Mouse (Mus musculus): Measurements from ENCODE around the gene Cdh20. TPM values are rescaled to one million over a fixed set of nuclear protein-coding genes. Genes with fewer than 3 reads are reported as not detected.

The Cdh20 gene
- polyA plus RNA-seq, 1 experiment from 2014 or later: 1.7 TPM

DNA sequence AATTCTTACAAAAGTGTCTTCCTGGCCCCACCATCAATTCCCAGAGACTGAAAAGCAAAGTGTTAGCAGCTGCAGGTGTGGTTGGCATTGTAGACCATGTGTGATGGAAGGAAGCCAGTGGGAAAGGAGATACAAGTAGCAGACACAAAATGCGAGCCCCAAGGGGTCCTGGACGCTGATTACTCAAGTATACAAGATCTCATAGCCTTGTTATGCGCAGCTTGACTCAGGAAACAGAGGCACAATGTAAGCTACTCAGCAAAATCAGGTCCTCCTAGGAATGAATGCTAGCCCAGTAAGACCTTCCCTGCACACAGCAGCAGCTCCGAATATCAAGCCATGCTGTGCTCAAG lies 80.6 kb downstream of the Cdh20 start:
- no peaks in the 10 kb centered on the region for H3K36me3 ChIP-seq (ENCODE audit: control insufficient read depth, insufficient read depth)

DNA sequence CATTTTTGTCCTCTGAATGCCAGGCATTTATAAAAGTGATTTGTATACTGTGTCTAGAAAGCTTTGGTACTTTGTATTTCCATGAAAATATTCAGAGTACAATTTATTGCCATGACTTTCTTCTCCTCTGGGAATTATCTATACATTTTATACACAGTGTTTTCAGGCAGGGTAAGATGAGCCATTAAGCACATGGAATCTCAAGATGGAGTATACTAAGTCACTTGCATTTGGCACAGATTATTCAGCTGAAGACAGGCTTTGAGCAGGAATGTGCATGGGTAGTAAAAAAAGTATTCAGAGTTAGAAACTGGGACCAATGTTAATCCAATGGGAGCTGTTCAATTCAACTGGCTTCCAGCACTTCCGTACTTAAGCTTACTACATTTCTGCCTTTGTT lies 109.1 kb downstream of the Cdh20 start:
- no peak for ATAC-seq (replicated peaks; ENCODE audit: extremely low read depth, insufficient read depth, low FRiP score)
- H3K9me3 ChIP-seq (replicated peaks; ENCODE audit: control insufficient read depth, low read length): no peaks in the 10 kb centered on the region

More for the DNA sequence above, 80.6 kb downstream of the Cdh20 start:
- Histone ChIP-seq H3K27me3 (ENCODE audit: control insufficient read depth, insufficient read depth, low read length) (no peaks in the 10 kb centered on the region), H3K4me2 (ENCODE audit: low read depth, low read length) (no peak overlapping the region), H3K4me3 (ENCODE audit: low read length) (no peak overlapping the region), H3K27ac (ENCODE audit: low read length) (no peak overlapping the region), H3K4me1 (ENCODE audit: control insufficient read depth, insufficient read depth, low read length) (no peaks in the 10 kb centered on the region), H3K9me3 (replicated peaks; ENCODE audit: control insufficient read depth, low read length) (no peaks in the 10 kb centered on the region), H3K9ac (ENCODE audit: low read length) (no peak overlapping the region)
- no peak for ATAC-seq (replicated peaks; ENCODE audit: extremely low read depth, insufficient read depth, low FRiP score)
- WGBS: 71% methylated on average over 4 of the region's 4 CpGs

DNA sequence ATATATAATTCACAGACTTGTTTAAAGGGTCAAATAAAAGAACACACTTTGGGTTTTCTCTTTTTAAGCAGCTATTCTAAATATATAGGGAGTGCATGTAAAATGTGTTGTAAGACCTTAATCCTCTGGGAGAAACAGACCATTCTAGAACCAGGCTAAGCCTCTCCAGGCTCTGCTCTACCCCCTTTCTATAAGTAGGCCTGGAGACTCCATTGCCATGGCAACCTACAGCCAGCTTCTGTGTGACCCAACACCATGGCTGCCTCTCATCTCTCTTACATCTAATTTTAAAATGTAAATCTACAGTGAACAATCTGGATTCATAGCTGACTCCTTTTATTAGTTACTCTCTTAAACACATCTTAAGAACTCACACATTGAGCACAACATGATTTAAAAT lies 133.5 kb downstream of the Cdh20 start:
- Histone ChIP-seq H3K9me3 (replicated peaks; ENCODE audit: control insufficient read depth, low read length) (no peaks in the 10 kb centered on the region), H3K36me3 (ENCODE audit: control insufficient read depth, insufficient read depth) (no peaks in the 10 kb centered on the region), H3K4me1 (ENCODE audit: control insufficient read depth, insufficient read depth, low read length) (no peaks in the 10 kb centered on the region), H3K27ac (ENCODE audit: low read length) (no peak overlapping the region), H3K27me3 (ENCODE audit: control insufficient read depth, insufficient read depth, low read length) (no peaks in the 10 kb centered on the region), H3K4me3 (ENCODE audit: low read length) (no peak overlapping the region), H3K4me2 (ENCODE audit: low read depth, low read length) (no peak overlapping the region), H3K9ac (ENCODE audit: low read length) (no peak overlapping the region)
- no peak for ATAC-seq (replicated peaks; ENCODE audit: extremely low read depth, insufficient read depth, low FRiP score)

More for the DNA sequence above, 109.1 kb downstream of the Cdh20 start:
- no peak overlapping the region for H3K27ac ChIP-seq (ENCODE audit: low read length)
- H3K9ac ChIP-seq (ENCODE audit: low read length): no peak overlapping the region
- 82% methylated on average over 1 of the region's 1 CpGs for WGBS
- no peaks in the 10 kb centered on the region for H3K36me3 ChIP-seq (ENCODE audit: control insufficient read depth, insufficient read depth)
- H3K4me1 ChIP-seq (ENCODE audit: control insufficient read depth, insufficient read depth, low read length): peaks cover 2% of the 10 kb centered on the region; the same call in 1 of the 2 replicates
- no peak overlapping the region for H3K4me3 ChIP-seq (ENCODE audit: low read length)
- H3K4me2 ChIP-seq (ENCODE audit: low read depth, low read length): no peak overlapping the region
- no peaks in the 10 kb centered on the region for H3K27me3 ChIP-seq (ENCODE audit: control insufficient read depth, insufficient read depth, low read length)

DNA sequence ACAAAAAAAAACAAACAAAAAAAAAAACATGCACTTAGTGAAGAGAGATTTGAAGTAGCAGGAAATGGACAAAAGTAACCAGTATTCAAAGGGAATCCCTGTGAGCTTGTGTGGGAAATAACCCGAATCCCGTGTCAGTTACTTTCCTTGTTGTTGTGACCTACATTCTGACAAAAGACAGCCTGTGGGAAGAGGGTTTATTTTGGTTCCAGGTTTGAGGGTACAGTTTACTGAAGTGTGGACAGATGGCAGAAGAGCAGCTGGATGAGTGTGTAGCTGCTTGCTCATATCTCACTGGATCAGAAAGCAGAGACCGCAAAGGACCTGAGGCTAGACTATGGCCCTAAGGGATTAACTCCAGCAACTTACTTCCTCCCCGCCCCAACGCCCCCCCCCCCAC lies 135.1 kb downstream of the Cdh20 start:
- no peak overlapping the region for H3K4me3 ChIP-seq (ENCODE audit: low read length)
- no peak for ATAC-seq (replicated peaks; ENCODE audit: extremely low read depth, insufficient read depth, low FRiP score)
- no peaks in the 10 kb centered on the region for H3K27me3 ChIP-seq (ENCODE audit: control insufficient read depth, insufficient read depth, low read length)
- no peaks in the 10 kb centered on the region for H3K36me3 ChIP-seq (ENCODE audit: control insufficient read depth, insufficient read depth)
- no peaks in the 10 kb centered on the region for H3K9me3 ChIP-seq (replicated peaks; ENCODE audit: control insufficient read depth, low read length)
- no peak overlapping the region for H3K4me2 ChIP-seq (ENCODE audit: low read depth, low read length)
- H3K4me1 ChIP-seq (ENCODE audit: control insufficient read depth, insufficient read depth, low read length): no peaks in the 10 kb centered on the region
- whole genome bisulfite sequencing: 61% methylated on average over 5 of the region's 5 CpGs
- H3K9ac ChIP-seq (ENCODE audit: low read length): no peak overlapping the region
- H3K27ac ChIP-seq (ENCODE audit: low read length): no peak overlapping the region

DNA sequence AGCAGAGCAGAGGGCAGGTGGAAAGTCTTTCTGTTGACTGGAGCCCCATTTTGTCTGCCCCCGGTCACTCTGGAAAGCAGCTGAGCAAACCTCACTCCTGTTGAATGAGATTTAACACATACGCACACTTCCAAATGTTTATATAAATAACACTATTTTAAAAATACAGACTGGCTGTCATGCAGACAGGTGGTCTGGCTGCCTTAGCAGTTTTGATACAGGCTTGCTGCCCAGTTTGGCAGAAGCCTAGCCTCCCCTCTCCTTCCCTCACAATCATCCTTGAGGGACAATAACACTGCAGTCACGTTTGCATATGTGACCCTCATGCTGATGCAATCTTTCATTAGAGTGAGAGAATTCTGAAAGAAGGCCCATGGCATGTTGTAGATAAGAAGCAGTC lies 144.1 kb downstream of the Cdh20 start:
- 42% methylated on average over 3 of the region's 3 CpGs for WGBS
- no peaks in the 10 kb centered on the region for H3K27me3 ChIP-seq (ENCODE audit: control insufficient read depth, insufficient read depth, low read length)

DNA sequence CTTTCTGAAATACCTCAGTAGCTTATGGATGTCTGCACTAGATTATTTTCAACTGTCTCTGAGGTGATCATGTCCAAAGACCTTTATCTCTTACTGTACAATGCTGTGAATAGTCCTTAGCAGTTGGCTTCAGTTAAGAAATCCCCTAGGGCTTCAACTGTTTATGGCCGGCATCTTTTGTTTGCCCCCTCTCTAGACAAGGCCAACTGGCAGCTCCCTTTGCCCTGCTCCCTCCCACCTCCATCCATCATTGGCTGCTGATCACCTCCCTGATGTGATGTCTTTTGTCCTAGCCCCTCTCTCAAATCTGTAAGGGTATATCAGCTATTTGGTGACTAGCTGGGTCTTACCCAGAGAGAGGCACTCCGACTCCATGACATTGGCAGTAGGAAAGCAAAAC lies 148.2 kb downstream of the Cdh20 start:
- no peaks in the 10 kb centered on the region for H3K27me3 ChIP-seq (ENCODE audit: control insufficient read depth, insufficient read depth, low read length)
- no peak overlapping the region for H3K4me3 ChIP-seq (ENCODE audit: low read length)
- no peak for ATAC-seq (replicated peaks; ENCODE audit: extremely low read depth, insufficient read depth, low FRiP score)
- no peak overlapping the region for H3K27ac ChIP-seq (ENCODE audit: low read length)
- WGBS: 68% methylated on average over 2 of the region's 2 CpGs
- H3K4me1 ChIP-seq (ENCODE audit: control insufficient read depth, insufficient read depth, low read length): no peaks in the 10 kb centered on the region
- no peaks in the 10 kb centered on the region for H3K9me3 ChIP-seq (replicated peaks; ENCODE audit: control insufficient read depth, low read length)
- H3K9ac ChIP-seq (ENCODE audit: low read length): no peak overlapping the region
- H3K4me2 ChIP-seq (ENCODE audit: low read depth, low read length): no peak overlapping the region
- H3K36me3 ChIP-seq (ENCODE audit: control insufficient read depth, insufficient read depth): no peaks in the 10 kb centered on the region

More for the DNA sequence above, 144.1 kb downstream of the Cdh20 start:
- no peaks in the 10 kb centered on the region for H3K36me3 ChIP-seq (ENCODE audit: control insufficient read depth, insufficient read depth)
- no peaks in the 10 kb centered on the region for H3K9me3 ChIP-seq (replicated peaks; ENCODE audit: control insufficient read depth, low read length)
- H3K9ac ChIP-seq (ENCODE audit: low read length): no peak overlapping the region
- no peak for ATAC-seq (replicated peaks; ENCODE audit: extremely low read depth, insufficient read depth, low FRiP score)
- no peak overlapping the region for H3K4me3 ChIP-seq (ENCODE audit: low read length)
- no peak overlapping the region for H3K4me2 ChIP-seq (ENCODE audit: low read depth, low read length)
- H3K4me1 ChIP-seq (ENCODE audit: control insufficient read depth, insufficient read depth, low read length): no peaks in the 10 kb centered on the region
- no peak overlapping the region for H3K27ac ChIP-seq (ENCODE audit: low read length)

DNA sequence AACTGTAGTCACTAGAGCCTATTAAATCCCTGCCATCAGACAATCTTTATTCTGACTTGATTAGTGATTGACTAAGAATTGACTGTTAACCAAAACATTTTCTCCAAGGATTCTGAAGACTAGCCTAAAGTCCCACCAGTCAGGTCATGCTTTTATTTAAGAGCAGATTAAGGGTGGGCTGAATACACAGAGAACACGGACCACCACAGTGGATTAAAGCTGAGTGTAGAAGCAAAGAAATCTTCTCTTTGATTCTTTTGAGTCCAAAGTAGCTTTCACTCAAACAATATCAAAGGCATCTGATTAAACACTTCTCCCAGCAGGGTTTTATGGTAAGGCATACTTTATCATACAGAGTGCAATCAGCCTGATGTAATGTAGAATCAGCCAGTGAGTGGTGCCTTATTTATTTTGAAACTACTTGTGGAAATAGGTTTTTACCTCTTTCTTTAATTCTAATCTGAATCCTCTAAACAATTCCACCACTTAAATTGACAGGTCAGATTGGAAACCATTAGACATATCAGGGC lies 149.0 kb downstream of the Cdh20 start:
- ATAC-seq (replicated peaks; ENCODE audit: extremely low read depth, insufficient read depth, low FRiP score): no peak
- no peaks in the 10 kb centered on the region for H3K4me1 ChIP-seq (ENCODE audit: control insufficient read depth, insufficient read depth, low read length)
- H3K9ac ChIP-seq (ENCODE audit: low read length): no peak overlapping the region
- no peak overlapping the region for H3K4me3 ChIP-seq (ENCODE audit: low read length)
- no peaks in the 10 kb centered on the region for H3K27me3 ChIP-seq (ENCODE audit: control insufficient read depth, insufficient read depth, low read length)
- H3K27ac ChIP-seq (ENCODE audit: low read length): no peak overlapping the region
- no peaks in the 10 kb centered on the region for H3K9me3 ChIP-seq (replicated peaks; ENCODE audit: control insufficient read depth, low read length)
- H3K36me3 ChIP-seq (ENCODE audit: control insufficient read depth, insufficient read depth): no peaks in the 10 kb centered on the region
- H3K4me2 ChIP-seq (ENCODE audit: low read depth, low read length): no peak overlapping the region
- WGBS: 62% methylated on average over 1 of the region's 1 CpGs

DNA sequence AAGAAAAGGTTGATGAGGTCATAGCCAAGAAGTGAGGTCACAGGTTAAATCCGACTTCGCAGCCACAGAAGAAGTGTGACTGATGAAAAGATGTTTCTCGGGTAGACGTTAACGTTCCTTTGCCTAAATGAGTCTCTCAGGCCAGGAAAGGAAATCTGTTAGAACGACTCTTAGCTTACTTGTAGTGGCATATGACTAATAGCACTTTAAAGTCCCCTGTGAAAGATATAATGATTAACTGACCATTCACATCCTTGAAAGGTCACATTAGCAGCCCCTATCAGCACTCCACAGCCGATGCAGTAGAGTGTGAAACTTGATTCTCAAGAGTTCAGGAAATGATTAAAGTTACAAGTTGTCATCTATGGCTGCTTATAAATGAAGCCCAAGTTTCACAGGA lies 164.7 kb downstream of the Cdh20 start:
- peaks cover 9% of the 10 kb centered on the region for H3K4me1 ChIP-seq (ENCODE audit: control insufficient read depth, insufficient read depth, low read length)
- H3K9ac ChIP-seq (ENCODE audit: low read length): no peak overlapping the region
- H3K9me3 ChIP-seq (replicated peaks; ENCODE audit: control insufficient read depth, low read length): no peaks in the 10 kb centered on the region
- ATAC-seq (replicated peaks; ENCODE audit: extremely low read depth, insufficient read depth, low FRiP score): no peak
- H3K4me2 ChIP-seq (ENCODE audit: low read depth, low read length): no peak overlapping the region
- WGBS: 7% methylated on average over 7 of the region's 7 CpGs
- no peak overlapping the region for H3K27ac ChIP-seq (ENCODE audit: low read length)
- no peaks in the 10 kb centered on the region for H3K27me3 ChIP-seq (ENCODE audit: control insufficient read depth, insufficient read depth, low read length)
- H3K4me3 ChIP-seq (ENCODE audit: low read length): no peak overlapping the region
- no peaks in the 10 kb centered on the region for H3K36me3 ChIP-seq (ENCODE audit: control insufficient read depth, insufficient read depth)

DNA sequence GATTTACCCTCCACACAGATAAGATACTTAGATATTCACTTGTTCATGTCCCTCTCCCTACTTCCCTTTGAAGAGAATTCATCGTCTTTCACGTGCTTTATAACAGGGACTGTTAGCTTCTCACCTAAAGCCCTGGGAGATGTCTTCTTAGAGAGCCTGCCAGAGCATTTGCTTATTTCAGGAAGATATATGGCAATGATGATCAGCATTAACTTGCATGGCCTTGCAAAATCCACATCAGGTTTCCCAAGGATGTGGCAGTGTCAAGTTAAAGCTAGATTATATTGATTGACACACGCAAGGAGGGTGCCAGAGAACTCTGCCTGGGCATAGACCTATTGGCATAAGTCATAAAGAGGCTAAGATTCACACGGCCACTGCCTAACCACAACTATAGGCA lies 168.6 kb downstream of the Cdh20 start:
- Histone ChIP-seq H3K9ac (ENCODE audit: low read length) (no peak overlapping the region), H3K36me3 (ENCODE audit: control insufficient read depth, insufficient read depth) (no peaks in the 10 kb centered on the region), H3K4me3 (ENCODE audit: low read length) (no peak overlapping the region), H3K27me3 (ENCODE audit: control insufficient read depth, insufficient read depth, low read length) (no peaks in the 10 kb centered on the region), H3K9me3 (replicated peaks; ENCODE audit: control insufficient read depth, low read length) (no peaks in the 10 kb centered on the region), H3K4me1 (ENCODE audit: control insufficient read depth, insufficient read depth, low read length) (peaks cover 9% of the 10 kb centered on the region), H3K27ac (ENCODE audit: low read length) (no peak overlapping the region), H3K4me2 (ENCODE audit: low read depth, low read length) (no peak overlapping the region)
- no peak for ATAC-seq (replicated peaks; ENCODE audit: extremely low read depth, insufficient read depth, low FRiP score)
- 85% methylated on average over 4 of the region's 4 CpGs for WGBS

DNA sequence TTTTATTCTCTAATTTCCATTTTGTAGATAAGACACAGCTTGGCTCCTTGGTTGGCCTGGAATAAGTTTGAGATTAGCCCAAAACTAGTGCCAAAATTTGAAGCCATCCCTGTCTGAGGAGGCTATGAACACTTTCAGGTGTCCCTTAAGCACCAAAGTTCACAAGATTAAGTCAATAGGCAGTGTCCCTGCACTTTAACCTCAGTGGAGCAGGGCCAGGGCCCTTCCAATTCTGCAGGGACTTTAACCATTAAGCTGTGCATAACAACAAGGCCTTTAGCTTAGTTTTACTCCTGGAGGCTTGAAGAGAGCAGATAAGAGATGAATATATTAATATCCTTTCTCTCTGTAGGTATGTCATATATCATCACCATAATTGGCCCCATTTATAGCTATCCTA lies 170.8 kb downstream of the Cdh20 start:
- ATAC-seq (replicated peaks; ENCODE audit: extremely low read depth, insufficient read depth, low FRiP score): no peak
- Histone ChIP-seq H3K36me3 (ENCODE audit: control insufficient read depth, insufficient read depth) (no peaks in the 10 kb centered on the region), H3K4me1 (ENCODE audit: control insufficient read depth, insufficient read depth, low read length) (no peaks in the 10 kb centered on the region), H3K27ac (ENCODE audit: low read length) (no peak overlapping the region), H3K9ac (ENCODE audit: low read length) (no peak overlapping the region), H3K4me2 (ENCODE audit: low read depth, low read length) (no peak overlapping the region), H3K4me3 (ENCODE audit: low read length) (no peak overlapping the region), H3K27me3 (ENCODE audit: control insufficient read depth, insufficient read depth, low read length) (no peaks in the 10 kb centered on the region), H3K9me3 (replicated peaks; ENCODE audit: control insufficient read depth, low read length) (no peaks in the 10 kb centered on the region)
